Mouse (Mus musculus): Measurements from ENCODE around the gene Igfbp3. TPM values are rescaled to one million over a fixed set of nuclear protein-coding genes. Genes with fewer than 3 reads are reported as not detected.
"Not testable (repeated sequence)": the region's sequence is repeated elsewhere in the genome, so short reads cannot be mapped to it uniquely, and the experiment has no call there.

The Igfbp3 gene
- 100 to 1,000 TPM; 149 to 168 TPM for total RNA-seq (2021)
- long read RNA-seq, experiment 1, transcript Igfbp3-201 (5 exons, 2,421 nt): major isoform, 262 of 280 reads
- long read RNA-seq, experiment 1, partial matches to known transcripts: 6 of 280 reads
- long read RNA-seq, experiment 1, other reads (novel, unspliced or antisense): 10 of 280 reads
- long read RNA-seq, experiment 2, transcript Igfbp3-201 (5 exons, 2,421 nt): major isoform, 311 of 333 reads
- long read RNA-seq, experiment 2, partial matches to known transcripts: 10 of 333 reads
- long read RNA-seq, experiment 2, other reads (novel, unspliced or antisense): 12 of 333 reads

DNA sequence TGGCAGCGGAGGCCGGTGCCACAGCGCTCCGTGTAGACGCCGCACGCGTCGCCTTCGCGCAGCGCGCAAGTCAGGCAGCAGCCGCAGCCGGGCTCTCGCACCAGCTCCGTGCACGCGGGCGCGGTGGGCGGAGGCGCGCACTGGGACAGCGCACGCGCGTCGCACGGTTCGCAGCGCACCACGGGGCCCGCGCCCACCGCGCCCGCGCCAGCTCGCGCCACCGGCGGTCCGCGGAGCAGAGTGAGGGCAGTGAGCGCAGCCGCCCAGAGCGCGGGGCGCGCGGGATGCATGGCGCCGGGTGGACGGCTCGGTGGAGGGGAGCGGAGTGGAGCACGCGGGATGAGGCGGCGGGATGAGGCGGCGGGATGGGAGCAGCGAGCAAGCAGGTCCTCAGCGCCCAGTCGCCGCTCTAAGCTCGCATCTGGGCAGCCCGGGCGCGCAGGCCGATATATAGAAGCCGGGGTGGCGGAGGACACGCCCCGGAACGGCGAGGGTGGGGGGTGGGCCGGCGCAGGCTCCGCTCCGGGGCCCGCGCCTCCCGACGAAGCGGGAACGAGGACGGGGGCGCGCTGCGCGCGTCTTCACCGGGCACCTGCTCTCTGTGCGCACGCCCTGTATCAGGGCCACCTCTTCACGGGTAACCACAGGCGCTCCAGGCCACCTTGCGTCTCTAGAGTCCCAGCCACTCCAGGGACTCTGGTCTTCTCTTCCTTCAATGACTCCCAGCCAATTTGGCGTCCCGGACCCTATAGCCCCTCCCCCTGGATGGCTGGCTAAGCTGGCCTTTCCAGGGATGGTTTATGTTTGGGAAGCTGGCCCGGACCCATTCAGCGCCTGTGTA lies at the start of gene Igfbp3:
Gene Igfbp3 (minus strand): TSS at position 423 of the 841 bp plus-strand sequence.
- peak; percentile 55 to 76 for DNase-seq (ENCODE audit: low spot score in 2 of 2)

DNA sequence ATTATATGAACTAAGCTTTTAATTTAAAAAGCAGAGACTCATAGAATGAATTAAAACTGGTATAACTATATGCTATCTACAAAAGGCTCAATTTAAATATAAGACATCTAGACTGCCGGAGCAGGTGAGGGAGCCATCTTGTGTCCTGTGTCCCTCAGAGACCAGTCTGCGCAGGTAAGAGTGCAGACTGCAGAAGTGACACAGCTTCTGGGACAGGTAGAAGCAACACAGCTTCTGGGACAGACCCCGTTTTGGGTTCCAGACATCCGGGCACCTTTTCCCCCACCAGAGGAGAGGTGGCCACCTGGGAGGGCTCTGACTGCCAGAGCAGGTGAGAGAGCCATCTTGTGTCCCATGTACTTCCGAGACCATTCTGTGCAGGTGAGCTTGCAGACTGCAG lies 37.1 kb upstream of the Igfbp3 start:
- no peak for DNase-seq (ENCODE audit: low spot score in 2 of 2)

DNA sequence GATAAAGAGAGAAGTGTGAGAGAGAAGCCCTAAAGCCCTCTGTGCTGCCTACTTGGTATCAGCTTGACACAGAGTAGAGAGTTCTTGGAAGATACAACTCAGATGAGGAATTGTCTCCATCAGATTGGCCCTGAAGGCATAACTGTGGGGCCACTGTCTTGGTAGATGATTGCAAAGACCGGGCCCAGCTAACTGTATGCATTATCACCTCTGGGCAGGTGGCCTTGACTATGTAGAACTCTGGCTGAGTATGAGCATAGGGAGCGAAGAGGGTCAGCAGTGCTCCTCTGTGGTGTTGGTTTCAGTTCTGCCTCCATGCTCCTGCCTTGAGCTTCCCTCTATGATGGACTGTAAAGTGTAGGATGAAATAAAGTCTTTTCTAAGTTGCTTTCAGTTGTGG lies 36.7 kb upstream of the Igfbp3 start:
- no peak for DNase-seq (ENCODE audit: low spot score in 2 of 2)

DNA sequence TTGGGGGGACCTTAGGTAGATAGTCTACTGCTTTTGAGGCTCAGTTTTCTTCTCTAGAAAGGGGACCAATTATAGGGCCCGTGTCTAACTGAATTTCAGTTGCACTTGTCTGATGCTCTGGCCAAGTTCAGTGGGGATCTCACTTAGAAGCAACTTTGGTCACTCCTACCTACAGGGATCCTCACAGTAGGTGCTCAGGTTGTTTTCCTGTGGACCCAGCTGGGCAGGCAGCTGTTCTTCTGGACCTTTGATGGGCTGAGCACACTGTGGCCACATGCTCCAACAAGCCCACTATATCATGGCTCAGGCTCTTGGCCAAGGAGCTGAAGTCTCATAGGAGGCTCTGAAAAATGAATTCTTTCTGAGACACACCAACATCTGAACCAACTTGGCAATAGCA lies 31.1 kb upstream of the Igfbp3 start:
- DNase-seq (ENCODE audit: low spot score in 2 of 2): no peak

DNA sequence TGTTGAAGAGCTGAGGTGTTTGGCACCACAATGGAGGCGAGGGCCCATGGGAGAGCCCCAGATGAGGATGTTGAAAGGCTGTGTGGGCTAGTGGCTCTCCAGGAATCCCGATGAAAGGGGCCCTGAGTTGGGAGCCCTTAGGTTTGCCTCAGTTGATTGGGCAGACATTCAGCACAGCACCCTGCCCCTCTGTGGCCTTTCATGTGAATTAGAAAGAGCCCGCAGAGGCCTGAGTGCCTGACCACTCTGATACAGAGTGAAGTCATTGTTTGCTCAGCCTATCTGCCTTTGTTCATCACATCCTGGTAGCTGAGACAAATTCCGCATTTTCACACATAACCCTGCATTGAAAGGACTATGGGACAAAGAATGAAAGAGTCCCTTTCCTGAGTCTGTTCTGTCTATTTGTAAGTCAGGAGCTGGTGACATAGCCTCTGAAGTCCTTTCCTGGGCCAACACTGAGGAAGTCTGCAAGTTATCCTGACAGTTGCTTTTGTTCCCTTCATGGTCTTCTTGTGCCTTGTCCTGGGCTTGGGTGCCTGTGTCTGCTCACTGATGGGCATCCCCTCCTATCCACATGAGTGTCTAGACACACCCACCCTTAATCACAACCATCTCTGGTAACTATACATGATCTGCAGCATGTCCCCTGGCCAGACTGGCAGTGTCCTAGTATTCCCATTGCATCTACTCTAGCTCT lies 25.5 kb upstream of the Igfbp3 start:
- DNase-seq (ENCODE audit: low spot score in 2 of 2): no peak

DNA sequence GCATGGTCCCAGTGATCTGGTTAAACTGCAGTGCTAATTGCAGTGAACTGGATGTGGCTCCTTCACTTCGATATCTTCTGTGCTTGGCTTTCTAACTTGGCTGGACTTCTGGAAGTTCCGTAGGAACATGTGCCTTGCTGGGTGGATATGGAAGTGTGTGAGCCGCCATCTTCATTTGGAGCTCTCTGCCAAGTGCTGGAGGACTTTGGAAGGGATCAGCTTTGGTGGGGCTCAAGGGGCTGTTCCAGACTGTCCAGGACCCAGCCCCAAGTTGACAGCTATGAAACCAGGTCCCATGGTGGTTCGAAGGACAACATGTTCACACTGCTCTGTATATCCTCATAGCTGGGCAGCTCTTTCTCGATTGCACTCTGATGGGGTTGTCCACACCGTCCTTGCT lies 24.8 kb upstream of the Igfbp3 start:
- DNase-seq (ENCODE audit: low spot score in 2 of 2): no peak

DNA sequence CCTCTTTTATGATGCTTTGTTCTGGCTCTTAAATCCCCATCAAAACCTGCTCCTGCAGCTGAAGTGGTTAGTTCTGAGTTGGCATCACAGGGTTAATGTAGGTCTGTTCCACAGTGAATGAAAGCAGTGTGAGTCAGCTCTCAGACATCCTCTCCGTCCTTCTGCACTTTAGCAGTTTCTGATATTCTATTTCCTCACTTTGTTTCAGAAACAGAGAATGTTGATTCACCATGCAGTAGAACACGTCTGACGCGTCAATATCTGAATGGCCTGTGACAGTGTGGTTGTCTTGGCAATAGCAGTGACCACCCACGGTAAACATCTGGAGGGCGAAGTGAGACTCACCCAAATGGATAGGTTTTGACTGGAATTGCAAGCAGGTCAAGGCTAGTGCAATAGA lies 24.0 kb upstream of the Igfbp3 start:
- DNase-seq (ENCODE audit: low spot score in 2 of 2): no peak

DNA sequence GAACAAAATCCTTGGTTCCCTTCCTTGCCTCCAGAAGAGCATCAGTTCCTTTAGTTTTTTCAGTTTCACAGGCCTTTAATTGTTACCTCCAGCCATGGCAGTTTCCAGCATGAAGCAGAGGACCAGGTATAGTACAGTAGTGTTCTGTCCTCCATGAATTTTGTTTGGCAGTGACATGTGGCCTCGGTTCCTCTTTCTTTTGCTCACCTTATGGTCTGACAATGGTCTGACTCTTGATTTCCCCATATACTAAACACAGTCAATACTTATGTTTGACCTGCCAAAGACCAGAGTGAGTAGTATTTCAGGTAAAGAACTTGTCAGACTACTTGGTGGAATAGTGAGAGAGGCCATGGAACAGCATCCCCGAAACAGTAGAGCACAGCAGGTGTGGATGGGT lies 23.0 kb upstream of the Igfbp3 start:
- DNase-seq (ENCODE audit: low spot score in 2 of 2): no peak

DNA sequence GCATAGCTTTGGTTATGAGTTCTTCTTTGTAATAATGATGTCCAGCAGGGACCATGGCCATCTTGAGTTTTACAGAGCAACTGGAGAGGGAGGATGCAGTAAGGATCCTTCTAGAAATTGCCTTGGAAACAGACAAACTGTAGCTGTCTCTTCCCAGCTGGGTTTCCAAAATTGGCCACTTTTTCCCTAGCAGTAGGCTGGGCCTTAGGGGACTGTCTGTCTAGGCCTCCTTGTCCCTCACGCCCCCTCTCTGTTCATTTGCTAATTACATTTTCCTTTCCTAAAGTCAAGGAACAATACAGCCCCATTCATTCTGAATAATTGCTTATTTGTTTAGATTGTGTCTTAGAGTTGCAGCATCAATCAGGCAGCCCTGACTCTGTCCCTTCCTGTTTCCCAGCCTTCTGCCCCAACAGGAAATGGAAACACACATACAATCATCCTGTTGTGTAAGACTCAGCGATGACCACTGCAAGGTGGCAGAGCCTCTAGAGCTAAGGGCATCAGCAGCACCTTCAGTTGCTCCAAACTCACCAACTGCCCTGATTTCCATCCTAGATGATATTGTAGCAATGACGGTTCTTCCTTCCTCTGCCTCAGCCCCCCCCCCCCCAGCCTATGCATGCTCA lies 21.4 kb upstream of the Igfbp3 start:
- no peak for DNase-seq (ENCODE audit: low spot score in 2 of 2)

DNA sequence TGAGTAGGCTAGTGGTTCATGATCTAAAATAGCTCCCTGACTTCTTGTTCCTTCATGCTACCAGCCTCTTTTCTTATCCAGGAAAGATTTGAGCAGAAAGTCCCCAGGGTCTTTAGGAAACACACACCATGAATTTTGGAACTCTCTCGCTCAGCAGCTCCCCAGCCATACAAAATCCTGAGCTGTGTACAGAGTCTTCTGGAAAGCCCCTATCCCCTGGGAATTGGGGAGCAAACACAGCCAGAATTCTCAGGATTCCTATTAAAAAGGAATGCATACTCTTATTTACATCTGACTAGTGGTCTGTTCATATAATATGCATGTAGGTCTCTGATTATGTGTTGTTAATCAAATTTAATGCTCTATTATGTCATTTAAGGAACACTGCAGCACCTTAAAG lies 20.7 kb upstream of the Igfbp3 start:
- no peak for DNase-seq (ENCODE audit: low spot score in 2 of 2)

DNA sequence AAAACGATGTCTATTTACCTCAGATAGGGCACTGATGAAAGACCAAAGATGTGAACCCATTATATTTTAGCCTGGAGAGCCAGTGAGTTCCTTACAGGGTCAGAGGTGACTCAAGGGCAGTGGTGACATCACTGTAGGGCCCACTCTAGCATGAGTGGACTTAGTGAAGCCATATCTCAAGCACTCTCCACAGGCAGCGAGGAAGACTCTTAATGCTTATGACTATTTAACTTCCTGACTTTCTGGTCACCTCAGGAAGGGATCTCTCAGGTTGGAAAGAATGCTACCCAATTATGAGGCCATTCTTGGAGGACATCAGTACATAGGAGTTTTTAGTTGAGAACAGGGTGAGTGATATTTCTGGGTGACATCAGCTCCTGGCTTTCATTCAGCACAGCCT lies 19.6 kb upstream of the Igfbp3 start:
- DNase-seq (ENCODE audit: low spot score in 2 of 2): no peak

DNA sequence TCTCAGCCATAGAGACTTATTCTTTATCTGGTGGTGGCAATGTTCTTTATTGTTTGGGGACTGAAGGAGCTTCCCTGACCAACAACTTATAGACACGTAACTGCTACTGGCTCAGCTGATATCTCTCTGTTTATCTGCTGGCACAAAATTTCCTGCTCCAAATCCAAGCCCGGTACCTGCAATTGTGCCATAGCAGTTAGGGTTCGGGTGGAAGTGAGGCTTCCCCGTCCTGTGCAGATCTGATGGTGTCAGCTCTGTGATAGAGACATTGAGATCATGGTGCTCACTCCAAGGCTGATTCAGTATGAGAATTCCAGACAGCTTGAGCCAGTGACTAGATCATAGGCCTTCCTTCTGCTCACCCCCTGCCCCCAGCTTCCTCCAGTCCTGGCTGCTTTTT lies 18.2 kb upstream of the Igfbp3 start:
- no peak for DNase-seq (ENCODE audit: low spot score in 2 of 2)

DNA sequence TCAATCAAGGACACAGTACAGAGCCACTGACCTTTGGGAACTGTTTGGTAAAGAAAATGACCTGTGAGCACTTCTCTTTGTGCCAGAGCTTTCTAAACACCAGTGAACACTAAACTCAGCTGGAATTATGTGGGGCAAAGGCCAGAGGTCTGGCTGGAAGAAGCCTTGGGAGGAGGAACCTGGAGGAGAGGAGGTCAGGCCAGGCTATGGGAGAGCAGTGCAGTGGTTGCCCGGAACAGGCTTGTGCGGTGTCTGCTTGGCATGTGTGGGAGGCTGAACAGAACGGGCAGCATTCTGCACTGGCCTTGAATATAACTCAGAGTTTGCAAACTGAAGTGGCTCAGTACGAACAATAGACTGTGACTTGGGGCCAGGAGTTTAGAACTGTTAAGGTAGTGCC lies 16.3 kb upstream of the Igfbp3 start:
- DNase-seq (ENCODE audit: low spot score in 2 of 2): no peak

DNA sequence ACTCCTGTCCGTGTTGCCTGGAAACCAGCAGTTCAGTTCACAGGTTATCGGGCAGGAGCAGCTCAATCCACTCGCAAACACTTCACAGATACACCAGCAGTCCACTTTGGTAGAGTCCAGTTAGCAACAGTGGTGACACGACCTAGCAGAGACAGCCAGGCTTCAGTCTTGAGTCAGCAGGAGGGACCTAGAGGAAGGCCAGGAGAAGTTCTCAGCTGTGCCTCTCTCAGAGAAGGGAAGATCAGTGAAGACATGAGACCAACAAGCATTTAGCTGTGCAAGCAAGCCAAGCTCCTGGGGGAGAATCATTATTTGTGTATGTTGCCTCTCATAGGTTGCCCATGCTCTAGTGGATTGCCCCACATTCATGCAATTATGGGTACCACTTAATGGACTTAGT lies 14.4 kb upstream of the Igfbp3 start:
- no peak for DNase-seq (ENCODE audit: low spot score in 2 of 2)

DNA sequence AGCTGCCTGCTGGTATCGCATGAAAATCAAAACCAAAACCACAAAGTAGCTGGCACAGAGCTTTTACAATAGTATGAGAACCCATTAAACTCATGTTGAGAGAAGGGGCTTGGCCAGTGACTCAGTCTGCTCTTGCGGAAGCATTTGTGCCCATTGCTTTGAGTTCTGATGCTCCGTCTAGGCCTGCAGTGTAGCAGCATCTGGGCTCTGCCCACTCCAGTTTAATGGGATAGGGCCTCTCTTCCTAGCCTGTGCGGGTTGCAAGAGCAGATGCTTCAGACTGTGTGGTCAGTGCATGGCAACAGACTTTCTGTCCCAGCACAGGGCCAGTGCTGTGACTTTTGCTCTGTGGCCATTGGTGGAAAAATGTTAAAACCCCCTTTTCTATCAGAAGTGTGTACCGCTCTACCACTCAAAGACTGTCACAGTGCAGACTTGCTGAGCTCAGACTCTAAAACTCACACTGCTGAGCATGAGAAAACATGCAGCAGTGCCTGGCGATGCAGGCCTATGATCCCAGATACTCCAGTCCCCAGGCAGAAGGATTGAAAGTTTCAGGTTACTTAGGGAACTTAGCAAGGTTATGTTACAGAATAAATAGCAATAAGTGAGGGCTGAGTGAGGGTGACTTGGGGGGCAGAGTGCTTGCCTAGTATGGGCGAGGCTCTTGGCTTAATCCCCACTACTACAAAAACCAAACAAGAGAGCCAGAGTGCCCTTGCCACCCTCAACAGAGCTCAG lies 13.3 kb upstream of the Igfbp3 start:
- no peak for DNase-seq (ENCODE audit: low spot score in 2 of 2)

DNA sequence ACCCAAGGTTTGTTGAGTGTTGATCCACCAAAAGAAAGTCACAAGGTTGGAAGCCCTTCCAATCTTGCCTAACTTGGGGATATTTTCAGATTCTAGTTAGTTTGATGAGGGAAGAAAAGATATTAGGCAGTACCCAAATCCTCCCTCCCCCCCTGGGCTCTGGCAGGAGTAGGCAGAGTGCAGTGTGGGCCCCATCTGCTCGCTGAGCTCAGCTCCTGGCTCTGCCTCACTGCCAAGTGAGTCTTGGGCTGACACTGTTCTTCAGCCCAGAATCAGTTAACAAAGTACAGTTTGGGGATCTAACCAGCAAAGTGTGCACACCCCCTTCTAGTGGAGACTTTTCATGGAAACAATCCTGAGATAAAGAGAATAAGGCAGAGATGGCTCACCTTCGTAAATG lies 12.5 kb upstream of the Igfbp3 start:
- no peak for DNase-seq (ENCODE audit: low spot score in 2 of 2)

DNA sequence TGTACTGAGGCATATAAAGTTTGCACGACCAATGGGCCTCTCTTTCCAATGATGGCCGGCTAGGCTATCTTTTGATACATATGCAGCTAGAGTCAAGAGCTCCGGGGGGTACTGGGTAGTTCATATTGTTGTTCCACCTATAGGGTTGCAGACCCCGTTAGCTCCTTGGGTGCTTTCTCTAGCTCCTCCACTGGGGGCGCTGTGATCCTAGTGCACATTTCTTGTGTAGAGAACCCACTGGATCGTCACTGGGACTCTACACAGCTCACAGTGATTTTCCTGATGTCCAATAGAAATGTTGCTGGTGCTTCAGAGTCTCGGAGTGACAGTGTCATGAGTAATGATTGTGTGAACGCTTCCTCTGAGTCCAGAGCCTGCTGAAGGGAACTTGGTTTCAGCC lies 8.1 kb upstream of the Igfbp3 start:
- DNase-seq (ENCODE audit: low spot score in 2 of 2): not testable (repeated sequence)

DNA sequence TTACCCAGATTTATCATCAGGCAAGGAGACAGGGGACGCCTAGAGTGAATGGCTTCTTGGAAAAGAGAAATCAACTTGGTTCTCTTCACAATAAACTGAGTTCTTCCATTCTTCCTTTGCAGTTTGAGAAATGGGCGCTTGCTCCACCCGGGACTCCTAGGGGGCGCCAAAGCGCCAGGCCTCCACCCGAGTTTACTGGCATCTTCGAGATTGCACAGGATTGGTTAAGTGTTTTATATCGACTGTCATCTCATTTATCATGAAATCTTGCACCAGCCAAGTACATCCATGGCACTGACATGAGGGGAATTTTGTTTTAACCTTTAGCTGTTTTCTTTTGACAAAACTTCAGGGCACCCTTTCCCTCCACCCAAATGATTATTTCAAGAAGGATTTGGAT lies 2.0 kb upstream of the Igfbp3 start:
- peak; percentile 65 to 81 for DNase-seq (ENCODE audit: low spot score in 2 of 2)

DNA sequence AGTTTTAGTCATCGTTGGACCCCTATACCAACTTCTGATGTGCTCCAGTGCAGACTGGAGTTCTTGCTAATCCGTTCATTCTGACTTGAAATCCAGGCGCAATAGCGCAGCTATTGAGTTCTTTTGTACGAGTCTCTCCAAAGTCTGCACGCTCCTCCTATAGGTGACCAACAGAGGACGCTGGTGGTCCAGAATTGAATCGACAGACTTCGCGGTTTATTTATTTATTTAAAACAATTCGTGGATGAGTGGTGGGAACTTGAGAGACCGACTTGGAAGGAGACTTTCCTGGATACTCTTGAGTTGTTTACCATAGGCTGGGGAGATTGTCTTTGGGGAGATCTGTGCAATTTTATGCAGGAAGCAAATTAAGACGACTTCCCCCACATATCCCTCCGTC lies 1.0 kb upstream of the Igfbp3 start:
- DNase-seq (ENCODE audit: low spot score in 2 of 2): peak; percentile 42 to 73

DNA sequence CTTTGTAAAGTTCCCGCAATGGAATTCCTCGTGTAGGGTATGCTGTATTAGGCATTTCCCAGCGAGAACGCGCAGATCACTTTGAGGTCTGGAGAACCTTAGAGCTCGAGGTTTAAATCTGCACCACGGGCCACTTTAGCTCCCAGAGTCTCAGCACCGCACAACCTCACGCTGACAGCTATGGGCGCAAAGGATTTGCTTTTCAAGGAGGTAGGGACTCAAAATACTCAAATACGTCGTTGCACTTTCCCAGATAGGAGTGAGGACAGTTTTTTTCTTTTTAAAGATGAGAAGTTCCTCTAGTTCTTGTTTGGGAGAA lies 578 bp upstream of the Igfbp3 start:
- DNase-seq (ENCODE audit: low spot score in 2 of 2): no peak

DNA sequence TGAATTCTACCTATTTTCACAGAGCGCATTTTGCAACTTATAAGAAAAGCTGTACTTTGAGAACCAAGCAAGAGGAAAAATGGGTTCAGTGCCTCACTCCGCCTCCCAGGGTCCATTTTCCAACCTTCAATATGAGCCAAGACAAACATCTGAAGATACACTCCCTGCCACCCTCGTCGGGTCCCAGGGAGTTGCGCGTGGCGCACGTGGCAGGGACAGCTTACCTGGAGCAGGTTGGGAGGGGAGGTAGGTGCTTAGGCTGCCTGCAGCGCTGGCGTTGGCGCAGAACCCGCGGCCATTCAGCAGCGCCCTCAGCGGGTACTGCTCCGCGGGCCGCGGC lies 592 bp downstream of the Igfbp3 start:
- no peak for DNase-seq (ENCODE audit: low spot score in 2 of 2)
